In genomic region chr8:121694453-121694852, GRCm38 (mm10) we compare ENCODE assay signal across 8 mouse cellular contexts. TPM values are rescaled to one million over a fixed set of nuclear protein-coding genes. Genes with fewer than 3 reads are reported as not detected.
DNase-seq lines count a peak whose midpoint lies in the region; ATAC-seq and TF ChIP-seq lines count a peak whose summit lies in the region.

No protein-coding gene starts in this region.

- 54% methylated on average over 4 of the region's 4 CpGs for WGBS in midbrain, postnatal 0 days

- peak; percentile 78 for TF ChIP-seq CTCF in midbrain, postnatal 0 days (IDR thresholded peaks at IDR 0.05)

- H3K9ac ChIP-seq in midbrain, postnatal 0 days (replicated peaks; ENCODE audit: low read length, poor library complexity, severe bottlenecking) = no peak overlapping the region

- no peak overlapping the region for H3K4me2 ChIP-seq in midbrain, postnatal 0 days (ENCODE audit: low read depth, low read length, poor library complexity, severe bottlenecking)

- H3K27me3 ChIP-seq in midbrain, postnatal 0 days (ENCODE audit: insufficient read depth, low read length) = no peaks in the 10 kb centered on the region

- H3K36me3 ChIP-seq in midbrain, postnatal 0 days (ENCODE audit: insufficient read depth, low read length) = no peaks in the 10 kb centered on the region

- H3K4me1 ChIP-seq in midbrain, postnatal 0 days (ENCODE audit: insufficient read depth, low read length) = peaks cover 13% of the 10 kb centered on the region; the same call in 1 of the 2 replicates

- ATAC-seq in granulocyte monocyte progenitor cell, adult 5-6 weeks (replicated peaks; ENCODE audit: poor library complexity, severe bottlenecking) = 0 out of 2 replicates have a peak, but pooled peaks have one; percentile 18
- no peak for ATAC-seq in midbrain, postnatal 0 days (ENCODE audit: low FRiP score)

- DNase-seq in gastrocnemius, postnatal 10 days = peak; percentile 61
- no peak for DNase-seq in gastrocnemius, postnatal 25 days
- DNase-seq in ovary, postnatal 14 days (ENCODE audit: low spot score) = peak; percentile 47
- no peak for DNase-seq in ovary, adult 18-20 months (ENCODE audit: low spot score)
- peak; percentile 18 for DNase-seq in c-Kit-positive CD71-negative TER-119-negative erythroid progenitor cells, embryonic 14.5 days (ENCODE audit: low read depth)
- no peak for DNase-seq in midbrain, postnatal 0 days (ENCODE audit: low spot score)
- DNase-seq in adipocyte (ENCODE audit: low spot score) = no peak

- no peaks in the 10 kb centered on the region for H3K9me3 ChIP-seq in midbrain, postnatal 0 days (ENCODE audit: low read length)

- H3K27ac ChIP-seq in midbrain, postnatal 0 days (ENCODE audit: low read depth, low read length) = no peak overlapping the region

- H3K4me3 ChIP-seq in midbrain, postnatal 0 days (ENCODE audit: low read depth, low read length) = no peak overlapping the region

RNA-seq across cellular contexts. Expression of gene Jph3, which starts 35.0 kb away (rescaled TPM):
- total RNA-seq in gastrocnemius, postnatal 10 days (2021) = under 1 TPM; 0.14 to 0.16 TPM
- not detected for total RNA-seq in gastrocnemius, postnatal 25 days (2021)
- not detected in 2 replicates for total RNA-seq in granulocyte monocyte progenitor cell, adult 5-6 weeks (2014; fragmentation: Nextera tagmentation)
- total RNA-seq in granulocyte monocyte progenitor cell, adult 5-6 weeks (2017) = not detected in 2 replicates
- total RNA-seq in midbrain, postnatal 0 days (2014; rRNA removed) = 63.2 and 70.2 TPM in 2 replicates
- 109 and 110 TPM in 2 replicates for polyA plus RNA-seq in midbrain, postnatal 0 days (2015; fragmentation: Nextera tagmentation; extraction: Ambion mirVana)

RNA-seq across cellular contexts. Expression of gene Zcchc14, which starts 41.8 kb away (rescaled TPM):
- total RNA-seq in gastrocnemius, postnatal 10 days (2021) = 10 to 100 TPM; 25.0 to 33.1 TPM
- 10 to 100 TPM; 16.3 to 17.0 TPM for total RNA-seq in gastrocnemius, postnatal 25 days (2021)
- not detected in 2 replicates for total RNA-seq in granulocyte monocyte progenitor cell, adult 5-6 weeks (2014; fragmentation: Nextera tagmentation)
- total RNA-seq in granulocyte monocyte progenitor cell, adult 5-6 weeks (2017) = 0.30 TPM in 1 of 2 replicates, not detected in the other
- 66.5 and 68.5 TPM in 2 replicates for total RNA-seq in midbrain, postnatal 0 days (2014; rRNA removed)
- 11.5 and 16.9 TPM in 2 replicates for polyA plus RNA-seq in midbrain, postnatal 0 days (2015; fragmentation: Nextera tagmentation; extraction: Ambion mirVana)

Comparison
In these comparisons a context has a peak if more than half of its experiments do, and no peak if none do; other contexts are left out.
1. DNase-seq: peak in gastrocnemius, postnatal 10 days (single experiment), ovary, postnatal 14 days (single experiment) and c-Kit-positive CD71-negative TER-119-negative erythroid progenitor cells, embryonic 14.5 days (single experiment); none in gastrocnemius, postnatal 25 days (single experiment), ovary, adult 18-20 months (single experiment), midbrain, postnatal 0 days (single experiment) and adipocyte (single experiment).
2. RNA of gene Jph3, which starts 35.0 kb away (total RNA-seq): 63.2 to 70.2 TPM in midbrain, postnatal 0 days; 0.14 to 0.16 TPM in gastrocnemius, postnatal 10 days, not detected in gastrocnemius, postnatal 25 days and not detected in granulocyte monocyte progenitor cell, adult 5-6 weeks; every median in the first group is over 10 times any median in the second.
3. RNA of gene Zcchc14, which starts 41.8 kb away (total RNA-seq): 66.5 to 68.5 TPM in midbrain, postnatal 0 days, 25.0 to 33.1 TPM in gastrocnemius, postnatal 10 days and 16.3 to 17.0 TPM in gastrocnemius, postnatal 25 days; 0.30 TPM in granulocyte monocyte progenitor cell, adult 5-6 weeks; every median in the first group is over 10 times any median in the second.